Mouse (Mus musculus): Measurements from ENCODE around the gene Ptprcap. TPM values are rescaled to one million over a fixed set of nuclear protein-coding genes. Genes with fewer than 3 reads are reported as not detected.

Gene Ptprcap
- polyA plus RNA-seq, 2 experiments: 7.0 to 7.8 TPM

GRCm38 (mm10) chr19:4194776-4195650 is 41.6 kb downstream of the Ptprcap start:
- Histone ChIP-seq H3K9ac (ENCODE audit: low read depth, low read length, severe bottlenecking) (no peak overlapping the region), H3K4me3 (replicated peaks; ENCODE audit: low read length) (no peak overlapping the region), H3K27me3 (ENCODE audit: control insufficient read depth, insufficient read depth, low read length) (no peaks in the 10 kb centered on the region), H3K9me3 (ENCODE audit: control insufficient read depth, low read length) (no peaks in the 10 kb centered on the region), H3K4me2 (replicated peaks; ENCODE audit: low read depth, low read length, severe bottlenecking) (no peak overlapping the region), H3K4me1 (ENCODE audit: control insufficient read depth, insufficient read depth, low read length) (peaks cover 16% of the 10 kb centered on the region), H3K27ac (replicated peaks; ENCODE audit: low read depth, low read length) (no peak overlapping the region), H3K36me3 (ENCODE audit: control insufficient read depth, insufficient read depth, low read length) (peaks cover 70% of the 10 kb centered on the region)
- WGBS: 85% methylated on average over 12 of the region's 12 CpGs
- no peak for ATAC-seq (ENCODE audit: low FRiP score, low read depth)
- TF ChIP-seq POLR2A (IDR thresholded peaks at IDR 0.05; ENCODE audit: borderline replicate concordance, extremely low read depth, insufficient read depth, insufficient read length): no peak
- DNase-seq (ENCODE audit: low spot score): no peak

- Histone ChIP-seq H3K36me3 (ENCODE audit: control insufficient read depth, insufficient read depth, low read length) (peaks cover 74% of the 10 kb centered on the region), H3K9ac (ENCODE audit: low read depth, low read length, severe bottlenecking) (no peak overlapping the region), H3K4me3 (replicated peaks; ENCODE audit: low read length) (no peak overlapping the region), H3K4me1 (ENCODE audit: control insufficient read depth, insufficient read depth, low read length) (peaks cover 26% of the 10 kb centered on the region), H3K27ac (replicated peaks; ENCODE audit: low read depth, low read length) (no peak overlapping the region), H3K4me2 (replicated peaks; ENCODE audit: low read depth, low read length, severe bottlenecking) (no peak overlapping the region), H3K9me3 (ENCODE audit: control insufficient read depth, low read length) (no peaks in the 10 kb centered on the region), H3K27me3 (ENCODE audit: control insufficient read depth, insufficient read depth, low read length) (no peaks in the 10 kb centered on the region)
- no peak for TF ChIP-seq POLR2A (IDR thresholded peaks at IDR 0.05; ENCODE audit: borderline replicate concordance, extremely low read depth, insufficient read depth, insufficient read length)
- ATAC-seq (ENCODE audit: low FRiP score, low read depth) (no peak), DNase-seq (ENCODE audit: low spot score) (no peak)
- WGBS: 47% methylated on average over 2 of the region's 2 CpGs
Observed at GRCm38 (mm10) chr19:4196048-4196447, 42.6 kb downstream of the Ptprcap start.

- no peak overlapping the region for H3K27ac ChIP-seq (replicated peaks; ENCODE audit: low read depth, low read length)
- no peaks in the 10 kb centered on the region for H3K9me3 ChIP-seq (ENCODE audit: control insufficient read depth, low read length)
- no peak for TF ChIP-seq POLR2A (IDR thresholded peaks at IDR 0.05; ENCODE audit: borderline replicate concordance, extremely low read depth, insufficient read depth, insufficient read length)
- H3K4me1 ChIP-seq (ENCODE audit: control insufficient read depth, insufficient read depth, low read length): peaks cover 22% of the 10 kb centered on the region
- H3K4me2 ChIP-seq (replicated peaks; ENCODE audit: low read depth, low read length, severe bottlenecking): no peak overlapping the region
- peaks cover 74% of the 10 kb centered on the region for H3K36me3 ChIP-seq (ENCODE audit: control insufficient read depth, insufficient read depth, low read length)
- peak; percentile 24 for DNase-seq (ENCODE audit: low spot score)
- no peak overlapping the region for H3K4me3 ChIP-seq (replicated peaks; ENCODE audit: low read length)
- no peaks in the 10 kb centered on the region for H3K27me3 ChIP-seq (ENCODE audit: control insufficient read depth, insufficient read depth, low read length)
- no peak for ATAC-seq (ENCODE audit: low FRiP score, low read depth)
- no peak overlapping the region for H3K9ac ChIP-seq (ENCODE audit: low read depth, low read length, severe bottlenecking)
- WGBS: 14% methylated on average over 4 of the region's 5 CpGs
Observed at GRCm38 (mm10) chr19:4196548-4196947, 43.1 kb downstream of the Ptprcap start.

GRCm38 (mm10) chr19:4197180-4197579 is 43.8 kb downstream of the Ptprcap start:
- no peaks in the 10 kb centered on the region for H3K9me3 ChIP-seq (ENCODE audit: control insufficient read depth, low read length)
- no peak overlapping the region for H3K4me3 ChIP-seq (replicated peaks; ENCODE audit: low read length)
- H3K9ac ChIP-seq (ENCODE audit: low read depth, low read length, severe bottlenecking): no peak overlapping the region
- TF ChIP-seq POLR2A (IDR thresholded peaks at IDR 0.05; ENCODE audit: borderline replicate concordance, extremely low read depth, insufficient read depth, insufficient read length): no peak
- no peak overlapping the region for H3K27ac ChIP-seq (replicated peaks; ENCODE audit: low read depth, low read length)
- no peaks in the 10 kb centered on the region for H3K27me3 ChIP-seq (ENCODE audit: control insufficient read depth, insufficient read depth, low read length)
- ATAC-seq (ENCODE audit: low FRiP score, low read depth) (no peak), DNase-seq (ENCODE audit: low spot score) (no peak)
- H3K4me1 ChIP-seq (ENCODE audit: control insufficient read depth, insufficient read depth, low read length): peaks cover 24% of the 10 kb centered on the region
- peaks cover 74% of the 10 kb centered on the region for H3K36me3 ChIP-seq (ENCODE audit: control insufficient read depth, insufficient read depth, low read length)
- 58% methylated on average over 3 of the region's 3 CpGs for WGBS
- no peak overlapping the region for H3K4me2 ChIP-seq (replicated peaks; ENCODE audit: low read depth, low read length, severe bottlenecking)

- Histone ChIP-seq H3K27ac (replicated peaks; ENCODE audit: low read depth, low read length) (peak within 1 kb of the TSS; percentile 65; the same call in 1 of the 2 replicates), H3K36me3 (ENCODE audit: control insufficient read depth, insufficient read depth, low read length) (peaks cover 39% of the 10 kb centered on the region), H3K27me3 (ENCODE audit: control insufficient read depth, insufficient read depth, low read length) (no peaks in the 10 kb centered on the region), H3K4me2 (replicated peaks; ENCODE audit: low read depth, low read length, severe bottlenecking) (peak within 1 kb of the TSS; percentile 98), H3K9ac (ENCODE audit: low read depth, low read length, severe bottlenecking) (peak within 1 kb of the TSS; percentile 73), H3K9me3 (ENCODE audit: control insufficient read depth, low read length) (no peaks in the 10 kb centered on the region), H3K4me1 (ENCODE audit: control insufficient read depth, insufficient read depth, low read length) (peaks cover 16% of the 10 kb centered on the region), H3K4me3 (replicated peaks; ENCODE audit: low read length) (peak within 1 kb of the TSS; percentile 67)
- under 1% methylated on average over 34 of the region's 34 CpGs for WGBS
- ATAC-seq (ENCODE audit: low FRiP score, low read depth) (peak; percentile 91), DNase-seq (ENCODE audit: low spot score) (peak; percentile 99)
- no peak for TF ChIP-seq POLR2A (IDR thresholded peaks at IDR 0.05; ENCODE audit: borderline replicate concordance, extremely low read depth, insufficient read depth, insufficient read length)
Observed at GRCm38 (mm10) chr19:4201291-4201909, 48.0 kb downstream of the Ptprcap start, which contains the start of gene Rad9a. Gene Rad9a (minus strand): TSS chr19:4201662.

Measured in limb, embryonic 14.5 days (tissue).